Mouse (Mus musculus): ENCODE data around the gene Spred2. TPM values are rescaled to one million over a fixed set of nuclear protein-coding genes. Genes with fewer than 3 reads are reported as not detected.

Gene Spred2
- polyA plus RNA-seq, 1 experiment from 2014 or later, result 5.0 TPM

- no peak for ATAC-seq (ENCODE audit: insufficient read depth, low FRiP score)
- Histone ChIP-seq H3K36me3 (ENCODE audit: control insufficient read depth, insufficient read depth, low read length) (no peaks in the 10 kb centered on the region), H3K9me3 (replicated peaks; ENCODE audit: control insufficient read depth, low read length) (no peaks in the 10 kb centered on the region), H3K9ac (ENCODE audit: low read length) (no peak overlapping the region), H3K4me3 (replicated peaks; ENCODE audit: low read length) (no peak overlapping the region), H3K4me2 (ENCODE audit: low read depth, low read length) (no peak overlapping the region), H3K27ac (ENCODE audit: low read length) (no peak overlapping the region), H3K27me3 (ENCODE audit: control insufficient read depth, insufficient read depth, low read length) (no peaks in the 10 kb centered on the region), H3K4me1 (ENCODE audit: control insufficient read depth, insufficient read depth, low read length) (peaks cover 71% of the 10 kb centered on the region)
- WGBS, result 79% methylated on average over 13 of the region's 13 CpGs
These were observed 65.2 kb downstream of the Spred2 start for GRCm38 (mm10) chr11:19989141-19989910.

GRCm38 (mm10) chr11:19990731-19991130, 66.6 kb downstream of the Spred2 start:
- ATAC-seq (ENCODE audit: insufficient read depth, low FRiP score), result no peak
- Histone ChIP-seq H3K4me3 (replicated peaks; ENCODE audit: low read length) (no peak overlapping the region), H3K27ac (ENCODE audit: low read length) (peak overlapping the region; percentile 82), H3K9me3 (replicated peaks; ENCODE audit: control insufficient read depth, low read length) (no peaks in the 10 kb centered on the region), H3K9ac (ENCODE audit: low read length) (no peak overlapping the region), H3K4me2 (ENCODE audit: low read depth, low read length) (no peak overlapping the region), H3K36me3 (ENCODE audit: control insufficient read depth, insufficient read depth, low read length) (no peaks in the 10 kb centered on the region), H3K4me1 (ENCODE audit: control insufficient read depth, insufficient read depth, low read length) (peaks cover 64% of the 10 kb centered on the region), H3K27me3 (ENCODE audit: control insufficient read depth, insufficient read depth, low read length) (no peaks in the 10 kb centered on the region)
- WGBS, result 39% methylated on average over 2 of the region's 2 CpGs

GRCm38 (mm10) chr11:19991303-19991976, 67.3 kb downstream of the Spred2 start:
- peaks cover 57% of the 10 kb centered on the region for H3K4me1 ChIP-seq (ENCODE audit: control insufficient read depth, insufficient read depth, low read length)
- peak overlapping the region; percentile 7; the same call in 1 of the 2 replicates for H3K4me2 ChIP-seq (ENCODE audit: low read depth, low read length)
- H3K27me3 ChIP-seq (ENCODE audit: control insufficient read depth, insufficient read depth, low read length), result no peaks in the 10 kb centered on the region
- H3K4me3 ChIP-seq (replicated peaks; ENCODE audit: low read length), result no peak overlapping the region
- H3K9me3 ChIP-seq (replicated peaks; ENCODE audit: control insufficient read depth, low read length), result no peaks in the 10 kb centered on the region
- no peaks in the 10 kb centered on the region for H3K36me3 ChIP-seq (ENCODE audit: control insufficient read depth, insufficient read depth, low read length)
- WGBS, result 33% methylated on average over 12 of the region's 12 CpGs
- peak overlapping the region; percentile 82 for H3K27ac ChIP-seq (ENCODE audit: low read length)
- no peak overlapping the region for H3K9ac ChIP-seq (ENCODE audit: low read length)
- no peak for ATAC-seq (ENCODE audit: insufficient read depth, low FRiP score)

- no peak overlapping the region for H3K4me3 ChIP-seq (replicated peaks; ENCODE audit: low read length)
- H3K4me2 ChIP-seq (ENCODE audit: low read depth, low read length), result no peak overlapping the region
- no peak overlapping the region for H3K9ac ChIP-seq (ENCODE audit: low read length)
- peaks cover 47% of the 10 kb centered on the region for H3K4me1 ChIP-seq (ENCODE audit: control insufficient read depth, insufficient read depth, low read length)
- 58% methylated on average over 14 of the region's 15 CpGs for WGBS
- no peaks in the 10 kb centered on the region for H3K36me3 ChIP-seq (ENCODE audit: control insufficient read depth, insufficient read depth, low read length)
- peak; percentile 23; the same call in 1 of the 2 replicates for ATAC-seq (ENCODE audit: insufficient read depth, low FRiP score)
- no peaks in the 10 kb centered on the region for H3K27me3 ChIP-seq (ENCODE audit: control insufficient read depth, insufficient read depth, low read length)
- no peaks in the 10 kb centered on the region for H3K9me3 ChIP-seq (replicated peaks; ENCODE audit: control insufficient read depth, low read length)
- peak overlapping the region; percentile 39 for H3K27ac ChIP-seq (ENCODE audit: low read length)
These were observed 68.4 kb downstream of the Spred2 start for GRCm38 (mm10) chr11:19992341-19993281.

- no peaks in the 10 kb centered on the region for H3K27me3 ChIP-seq (ENCODE audit: control insufficient read depth, insufficient read depth, low read length)
- no peak overlapping the region for H3K4me3 ChIP-seq (replicated peaks; ENCODE audit: low read length)
- H3K36me3 ChIP-seq (ENCODE audit: control insufficient read depth, insufficient read depth, low read length), result 0 out of 2 replicates have a peak, but pooled peaks cover 3% of the 10 kb centered on the region
- H3K4me1 ChIP-seq (ENCODE audit: control insufficient read depth, insufficient read depth, low read length), result peaks cover 41% of the 10 kb centered on the region
- no peaks in the 10 kb centered on the region for H3K9me3 ChIP-seq (replicated peaks; ENCODE audit: control insufficient read depth, low read length)
- H3K9ac ChIP-seq (ENCODE audit: low read length), result no peak overlapping the region
- WGBS, result 57% methylated on average over 1 of the region's 1 CpGs
- no peak overlapping the region for H3K27ac ChIP-seq (ENCODE audit: low read length)
- no peak for ATAC-seq (ENCODE audit: insufficient read depth, low FRiP score)
- no peak overlapping the region for H3K4me2 ChIP-seq (ENCODE audit: low read depth, low read length)
These were observed 69.6 kb downstream of the Spred2 start for GRCm38 (mm10) chr11:19993753-19994152.

GRCm38 (mm10) chr11:19994262-19994790, 70.2 kb downstream of the Spred2 start:
- H3K4me1 ChIP-seq (ENCODE audit: control insufficient read depth, insufficient read depth, low read length), result peaks cover 37% of the 10 kb centered on the region
- WGBS, result 93% methylated on average over 7 of the region's 7 CpGs

GRCm38 (mm10) chr11:19997940-19998339, 73.8 kb downstream of the Spred2 start:
- Histone ChIP-seq H3K4me3 (replicated peaks; ENCODE audit: low read length) (no peak overlapping the region), H3K27me3 (ENCODE audit: control insufficient read depth, insufficient read depth, low read length) (no peaks in the 10 kb centered on the region), H3K36me3 (ENCODE audit: control insufficient read depth, insufficient read depth, low read length) (0 out of 2 replicates have a peak, but pooled peaks cover 5% of the 10 kb centered on the region), H3K4me2 (ENCODE audit: low read depth, low read length) (no peak overlapping the region), H3K4me1 (ENCODE audit: control insufficient read depth, insufficient read depth, low read length) (peaks cover 14% of the 10 kb centered on the region), H3K27ac (ENCODE audit: low read length) (no peak overlapping the region), H3K9me3 (replicated peaks; ENCODE audit: control insufficient read depth, low read length) (no peaks in the 10 kb centered on the region), H3K9ac (ENCODE audit: low read length) (no peak overlapping the region)
- WGBS, result 52% methylated on average over 18 of the region's 18 CpGs
- ATAC-seq (ENCODE audit: insufficient read depth, low FRiP score), result no peak

More at GRCm38 (mm10) chr11:19994262-19994790, 70.2 kb downstream of the Spred2 start:
- no peak overlapping the region for H3K9ac ChIP-seq (ENCODE audit: low read length)
- ATAC-seq (ENCODE audit: insufficient read depth, low FRiP score), result no peak
- 0 out of 2 replicates have a peak, but pooled peaks cover 5% of the 10 kb centered on the region for H3K36me3 ChIP-seq (ENCODE audit: control insufficient read depth, insufficient read depth, low read length)
- H3K4me2 ChIP-seq (ENCODE audit: low read depth, low read length), result no peak overlapping the region
- H3K9me3 ChIP-seq (replicated peaks; ENCODE audit: control insufficient read depth, low read length), result no peaks in the 10 kb centered on the region
- no peak overlapping the region for H3K4me3 ChIP-seq (replicated peaks; ENCODE audit: low read length)
- no peaks in the 10 kb centered on the region for H3K27me3 ChIP-seq (ENCODE audit: control insufficient read depth, insufficient read depth, low read length)
- H3K27ac ChIP-seq (ENCODE audit: low read length), result no peak overlapping the region

GRCm38 (mm10) chr11:20002883-20003282, 78.7 kb downstream of the Spred2 start:
- WGBS, result 71% methylated on average over 4 of the region's 4 CpGs
- H3K27me3 ChIP-seq (ENCODE audit: control insufficient read depth, insufficient read depth, low read length), result no peaks in the 10 kb centered on the region
- no peaks in the 10 kb centered on the region for H3K9me3 ChIP-seq (replicated peaks; ENCODE audit: control insufficient read depth, low read length)
- H3K4me3 ChIP-seq (replicated peaks; ENCODE audit: low read length), result no peak overlapping the region
- no peak for ATAC-seq (ENCODE audit: insufficient read depth, low FRiP score)
- no peak overlapping the region for H3K27ac ChIP-seq (ENCODE audit: low read length)
- peaks cover under 1% of the 10 kb centered on the region; the same call in 1 of the 2 replicates for H3K4me1 ChIP-seq (ENCODE audit: control insufficient read depth, insufficient read depth, low read length)
- no peak overlapping the region for H3K9ac ChIP-seq (ENCODE audit: low read length)
- no peak overlapping the region for H3K4me2 ChIP-seq (ENCODE audit: low read depth, low read length)
- 0 out of 2 replicates have a peak, but pooled peaks cover 11% of the 10 kb centered on the region for H3K36me3 ChIP-seq (ENCODE audit: control insufficient read depth, insufficient read depth, low read length)

All from stomach, embryonic 16.5 days (tissue).